Mouse (Mus musculus) hindbrain, embryonic 16.5 days (tissue): Measurements from ENCODE around the gene Iqcj. TPM values are rescaled to one million over a fixed set of nuclear protein-coding genes. Genes with fewer than 3 reads are reported as not detected.

Experiments
- ATAC-seq: fragments of 200-750 bp; cut with Nextera tagmentation; 2 replicates; pipeline ENCODE4 v1.8.0; 2017; ENCODE audit warnings: moderate TSS enrichment, moderate library complexity
- H3K27ac ChIP-seq: fragments of 300-500 bp; sonication (generic); 2 replicates; pipeline ENCODE4 v1.5.1; 2014; ENCODE audit warnings: low read depth, mild to moderate bottlenecking, control low read depth, low read length, moderate library complexity
- H3K27me3 ChIP-seq: fragments of 300-500 bp; sonication (generic); replicated peaks from 2 replicates; pipeline ENCODE4 v1.6.1; 2014; ENCODE audit warnings: low read length; ENCODE audit not compliant: control insufficient read depth, insufficient read depth
- H3K36me3 ChIP-seq: fragments of 300-500 bp; sonication (generic); 2 replicates; pipeline ENCODE4 v1.6.1; 2014; ENCODE audit warnings: mild to moderate bottlenecking, low read length, moderate library complexity, mixed read lengths; ENCODE audit not compliant: control insufficient read depth, insufficient read depth
- H3K4me1 ChIP-seq: fragments of 300-500 bp; sonication (generic); 2 replicates; pipeline ENCODE4 v1.6.1; 2014; ENCODE audit warnings: low read depth, low read length; ENCODE audit not compliant: control insufficient read depth, insufficient read depth
- H3K4me2 ChIP-seq: fragments of 300-500 bp; sonication (generic); 2 replicates; pipeline ENCODE4 v1.6.1; 2014; ENCODE audit warnings: mild to moderate bottlenecking, low read length, control low read depth, moderate library complexity
- H3K4me3 ChIP-seq: fragments of 300-500 bp; sonication (generic); 2 replicates; pipeline ENCODE4 v1.5.1; 2014; ENCODE audit warnings: mild to moderate bottlenecking, low read length, control low read depth, moderate library complexity
- H3K9ac ChIP-seq: fragments of 300-500 bp; sonication (generic); 2 replicates; pipeline ENCODE4 v1.6.1; 2014; ENCODE audit warnings: low read depth, mild to moderate bottlenecking, control low read depth, low read length, moderate library complexity
- H3K9me3 ChIP-seq: fragments of 300-500 bp; sonication (generic); 2 replicates; pipeline ENCODE4 v1.6.1; 2014; ENCODE audit warnings: mild to moderate bottlenecking, low read length, moderate library complexity; ENCODE audit not compliant: control insufficient read depth
- WGBS: fragments of 180-500 bp; shearing (Covaris S2); extraction: QIAGEN DNeasy Blood & Tissue Kit; methylation state at CpG from one replicate; pipeline ENCODE4 v1.1.7; 2014; 5-methylcytosine and 5-hydroxymethylcytosine counted together
- polyA plus RNA-seq: library from polyadenylated mRNA; unstranded; fragments of >200 nt; fragmentation: Nextera tagmentation; extraction: Ambion mirVana; gene quantifications from 2 replicates; pipeline ENCODE4 v1.2.1, GENCODE M21; 2015

Gene Iqcj
- 0.61 and 1.2 TPM in 2 replicates for polyA plus RNA-seq

DNA sequence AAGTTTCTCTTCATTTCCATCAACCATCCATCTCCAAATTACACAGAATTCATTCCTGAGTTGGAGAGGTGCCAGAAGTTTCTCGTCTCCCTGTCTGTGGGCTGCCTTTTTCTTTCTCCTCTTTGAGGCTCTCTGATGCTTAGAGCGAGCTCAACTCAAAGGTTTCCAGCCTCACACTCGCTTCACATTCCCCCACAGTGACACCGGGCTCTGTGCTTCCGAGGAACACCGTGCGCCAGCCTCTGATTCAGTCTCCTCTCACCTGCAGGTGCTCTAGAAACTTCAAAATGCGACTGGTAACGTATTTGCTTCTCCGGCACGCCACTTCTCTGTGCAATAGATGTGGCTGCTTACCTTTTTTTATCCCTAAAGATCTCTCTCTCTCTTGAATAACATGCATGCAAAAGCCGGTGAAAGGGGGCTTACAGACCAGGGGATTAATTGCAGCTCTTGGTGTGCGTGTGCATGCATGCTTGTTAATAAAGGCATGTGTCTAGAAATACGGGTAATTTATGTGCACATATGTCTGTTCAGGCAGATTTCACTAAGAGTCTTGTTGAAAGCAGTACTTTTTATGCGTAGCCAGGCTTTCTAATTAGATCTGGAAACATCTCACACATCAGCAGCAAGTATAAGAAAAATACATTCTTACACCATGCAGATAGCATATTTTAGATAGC is at the start of gene Iqcj, which contains the start of gene Iqschfp:
Gene Iqcj (plus strand): TSS at position 195 of the 680 bp plus-strand sequence.
Gene Iqschfp (plus strand): TSS at position 207 of the 680 bp plus-strand sequence.
- Histone ChIP-seq H3K27ac (peak within 1 kb of the TSS; percentile 71), H3K27me3 (no peaks in the 10 kb centered on the region), H3K9ac (peak within 1 kb of the TSS; percentile 65), H3K4me3 (peak within 1 kb of the TSS; percentile 41), H3K36me3 (no peaks in the 10 kb centered on the region), H3K9me3 (no peaks in the 10 kb centered on the region), H3K4me2 (peak within 1 kb of the TSS; percentile 62), H3K4me1 (peaks cover 11% of the 10 kb centered on the region; the same call in 1 of the 2 replicates)
- peak; percentile 70 for ATAC-seq
- WGBS: 33% methylated on average over 15 of the region's 15 CpGs

DNA sequence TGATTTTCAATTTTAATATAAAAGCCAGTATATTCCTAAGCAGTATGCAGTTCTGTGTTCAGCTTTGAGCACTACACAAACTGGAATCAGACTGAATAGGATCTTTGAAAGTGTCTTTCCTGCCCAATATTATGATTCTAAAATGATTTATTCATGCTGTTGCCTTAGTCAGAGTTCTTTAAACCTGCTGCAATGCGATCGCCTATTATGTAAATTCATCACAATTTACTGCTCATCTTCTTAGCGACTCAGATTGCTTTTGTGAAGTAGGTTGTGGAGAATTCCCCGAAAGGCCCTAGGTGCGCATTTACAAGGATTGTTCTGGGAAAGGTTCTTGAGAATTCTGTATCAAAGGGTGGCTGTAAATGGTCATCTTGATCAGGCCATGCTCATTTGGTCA is 39.6 kb upstream of the Iqcj start:
- ATAC-seq: no peak
- no peaks in the 10 kb centered on the region for H3K27me3 ChIP-seq
- no peaks in the 10 kb centered on the region for H3K36me3 ChIP-seq
- H3K27ac ChIP-seq: no peak overlapping the region
- H3K4me2 ChIP-seq: no peak overlapping the region
- no peak overlapping the region for H3K4me3 ChIP-seq
- no peak overlapping the region for H3K9ac ChIP-seq
- H3K4me1 ChIP-seq: no peaks in the 10 kb centered on the region
- no peaks in the 10 kb centered on the region for H3K9me3 ChIP-seq
- 72% methylated on average over 5 of the region's 5 CpGs for WGBS

DNA sequence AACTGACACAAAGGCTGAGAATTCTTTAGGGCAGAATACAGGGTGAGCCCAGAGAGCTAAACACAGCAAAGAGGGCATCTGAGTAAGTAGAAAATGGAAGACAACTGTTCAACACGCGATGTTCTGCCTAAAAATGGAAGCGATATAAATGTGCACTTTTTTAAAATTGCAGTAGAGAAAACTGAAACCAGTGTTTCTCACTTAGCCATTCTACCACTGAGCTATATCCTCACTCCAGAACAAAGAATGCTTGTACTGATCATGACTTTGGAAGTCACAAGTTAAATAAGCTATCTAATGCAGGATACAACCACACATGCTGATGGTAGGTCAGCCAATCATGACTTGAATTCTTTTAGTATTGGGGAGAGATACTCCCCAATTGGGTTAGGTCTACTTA is 30.5 kb upstream of the Iqcj start:
- no peaks in the 10 kb centered on the region for H3K9me3 ChIP-seq
- H3K27me3 ChIP-seq: no peaks in the 10 kb centered on the region
- no peak for ATAC-seq
- H3K4me1 ChIP-seq: no peaks in the 10 kb centered on the region
- no peak overlapping the region for H3K4me2 ChIP-seq
- H3K27ac ChIP-seq: no peak overlapping the region
- no peak overlapping the region for H3K9ac ChIP-seq
- no peaks in the 10 kb centered on the region for H3K36me3 ChIP-seq
- 92% methylated on average over 3 of the region's 3 CpGs for WGBS
- no peak overlapping the region for H3K4me3 ChIP-seq

DNA sequence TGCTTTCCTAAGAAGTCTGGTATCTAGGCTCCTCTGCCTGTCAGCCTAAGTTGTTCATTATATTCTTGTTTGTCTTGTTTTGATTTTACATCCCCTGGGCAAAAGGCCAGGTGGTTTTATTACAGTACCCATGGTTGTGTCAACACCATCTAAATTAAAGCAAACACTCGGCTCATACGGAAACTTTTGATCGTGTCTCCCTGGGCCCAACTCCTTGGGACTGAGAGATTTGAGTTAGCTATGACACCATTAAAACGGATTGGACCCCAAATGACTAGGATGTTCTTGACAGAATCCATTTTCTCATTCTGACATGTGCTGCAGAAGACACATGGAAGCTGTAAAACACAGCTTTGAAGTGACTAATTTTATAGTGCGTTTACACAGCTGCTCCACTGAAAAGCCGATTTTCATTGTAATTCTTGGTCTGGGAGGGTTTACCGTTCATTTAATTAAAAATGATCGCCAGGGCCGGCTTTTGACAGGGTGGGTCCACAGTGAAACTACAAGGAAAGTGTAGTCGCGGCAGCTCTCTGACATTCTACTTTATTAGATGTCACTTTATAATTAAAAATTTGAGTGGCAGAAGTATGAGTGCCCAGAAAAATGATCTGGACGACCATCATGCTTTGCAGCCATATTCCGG is 24.5 kb upstream of the Iqcj start:
- no peaks in the 10 kb centered on the region for H3K4me1 ChIP-seq
- H3K36me3 ChIP-seq: no peaks in the 10 kb centered on the region
- WGBS: 54% methylated on average over 13 of the region's 13 CpGs
- H3K4me2 ChIP-seq: no peak overlapping the region
- peak; percentile 50 for ATAC-seq
- no peaks in the 10 kb centered on the region for H3K27me3 ChIP-seq
- no peak overlapping the region for H3K9ac ChIP-seq
- no peak overlapping the region for H3K27ac ChIP-seq
- no peaks in the 10 kb centered on the region for H3K9me3 ChIP-seq
- H3K4me3 ChIP-seq: no peak overlapping the region

DNA sequence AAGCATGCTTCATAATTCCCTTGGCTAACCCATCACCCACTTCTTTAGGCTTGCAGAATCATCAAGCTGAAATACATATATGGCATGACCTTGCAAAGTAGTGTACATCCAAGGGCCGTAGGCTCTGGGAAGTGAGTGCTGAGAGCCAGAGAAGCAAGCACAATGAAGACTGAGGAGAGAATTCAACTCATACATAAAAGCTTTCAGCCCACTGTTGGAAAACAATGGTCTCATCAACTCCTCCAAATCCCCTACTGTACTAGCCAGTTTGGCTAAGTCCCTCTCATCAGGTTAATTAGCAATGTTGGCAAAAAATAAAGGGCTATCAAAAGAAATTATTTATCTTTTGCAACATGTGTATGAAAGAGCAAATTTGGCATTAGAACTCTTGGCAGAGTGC is 22.6 kb upstream of the Iqcj start:
- Histone ChIP-seq H3K4me2 (no peak overlapping the region), H3K27ac (no peak overlapping the region), H3K4me1 (no peaks in the 10 kb centered on the region), H3K9me3 (no peaks in the 10 kb centered on the region), H3K36me3 (no peaks in the 10 kb centered on the region), H3K9ac (no peak overlapping the region), H3K4me3 (no peak overlapping the region), H3K27me3 (no peaks in the 10 kb centered on the region)
- no peak for ATAC-seq
- WGBS: 77% methylated on average over 1 of the region's 1 CpGs

DNA sequence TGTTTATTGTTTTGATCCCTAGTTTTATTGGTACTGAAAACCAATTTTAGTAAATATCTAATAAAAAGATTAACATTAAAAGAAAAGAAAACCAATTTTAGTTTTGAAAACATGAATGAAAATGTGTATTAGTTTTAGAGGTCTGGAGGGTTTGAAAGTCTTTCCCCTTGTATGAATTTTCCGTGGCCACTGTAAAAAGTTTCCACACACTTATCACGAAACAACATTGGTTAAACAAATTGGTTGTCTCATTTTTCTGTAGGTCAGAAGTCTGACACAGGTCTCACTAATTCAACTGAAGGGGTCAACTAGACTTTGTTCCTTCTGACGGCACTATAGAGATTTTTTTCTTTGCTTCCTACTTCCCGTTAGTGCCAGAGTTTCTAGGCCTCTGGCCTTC is 14.8 kb upstream of the Iqcj start:
- ATAC-seq: no peak
- H3K4me1 ChIP-seq: no peaks in the 10 kb centered on the region
- H3K9me3 ChIP-seq: no peaks in the 10 kb centered on the region
- WGBS: 84% methylated on average over 4 of the region's 4 CpGs
- no peak overlapping the region for H3K27ac ChIP-seq
- no peaks in the 10 kb centered on the region for H3K27me3 ChIP-seq
- H3K9ac ChIP-seq: no peak overlapping the region
- H3K4me3 ChIP-seq: no peak overlapping the region
- no peaks in the 10 kb centered on the region for H3K36me3 ChIP-seq
- no peak overlapping the region for H3K4me2 ChIP-seq

DNA sequence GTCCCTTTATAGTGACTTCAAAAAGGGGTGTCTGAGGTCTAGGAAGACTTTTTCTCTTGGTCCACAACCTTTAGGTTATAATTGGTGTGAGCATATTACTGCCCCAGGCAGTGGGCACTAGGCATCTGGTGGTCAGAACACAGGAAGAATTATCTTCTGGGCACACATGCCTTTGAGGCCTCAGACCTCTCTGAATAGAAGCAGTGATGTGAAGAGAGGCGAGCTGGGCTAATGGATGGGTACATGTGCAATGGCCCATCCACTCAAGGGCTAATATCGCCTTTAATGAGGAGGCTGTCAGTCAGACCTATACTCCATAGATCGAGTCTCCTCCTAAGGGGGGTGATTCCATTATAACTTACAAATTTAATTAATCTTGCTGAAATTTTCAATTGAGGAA is 7.7 kb upstream of the Iqcj start:
- Histone ChIP-seq H3K4me2 (no peak overlapping the region), H3K4me1 (no peaks in the 10 kb centered on the region), H3K27ac (no peak overlapping the region), H3K9me3 (no peaks in the 10 kb centered on the region), H3K4me3 (no peak overlapping the region), H3K36me3 (no peaks in the 10 kb centered on the region), H3K27me3 (no peaks in the 10 kb centered on the region), H3K9ac (no peak overlapping the region)
- 41% methylated on average over 3 of the region's 3 CpGs for WGBS
- ATAC-seq: no peak

DNA sequence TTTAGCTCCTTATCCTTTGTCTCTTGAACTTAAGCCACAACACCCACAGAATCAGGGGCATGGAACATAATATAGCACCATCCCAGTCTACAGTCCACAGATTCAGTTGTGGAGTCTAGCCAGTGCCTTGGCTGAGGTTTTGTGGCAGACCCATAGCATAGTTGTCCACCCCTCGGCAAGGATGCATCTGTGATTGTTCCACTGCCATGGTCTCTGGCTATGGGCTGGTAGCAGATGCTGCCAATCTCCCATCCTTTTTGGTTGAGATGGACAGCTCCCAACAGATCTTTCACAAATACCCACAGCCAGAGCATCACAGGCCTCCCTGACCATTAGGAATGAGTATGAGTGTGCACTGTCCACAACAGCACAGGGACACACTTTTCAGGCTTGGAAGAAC is 5.8 kb upstream of the Iqcj start:
- no peak overlapping the region for H3K4me3 ChIP-seq
- no peak for ATAC-seq
- no peak overlapping the region for H3K27ac ChIP-seq
- H3K9ac ChIP-seq: no peak overlapping the region
- 64% methylated on average over 1 of the region's 1 CpGs for WGBS
- H3K9me3 ChIP-seq: no peaks in the 10 kb centered on the region
- no peak overlapping the region for H3K4me2 ChIP-seq
- no peaks in the 10 kb centered on the region for H3K36me3 ChIP-seq
- peaks cover under 1% of the 10 kb centered on the region; the same call in 1 of the 2 replicates for H3K4me1 ChIP-seq
- no peaks in the 10 kb centered on the region for H3K27me3 ChIP-seq

DNA sequence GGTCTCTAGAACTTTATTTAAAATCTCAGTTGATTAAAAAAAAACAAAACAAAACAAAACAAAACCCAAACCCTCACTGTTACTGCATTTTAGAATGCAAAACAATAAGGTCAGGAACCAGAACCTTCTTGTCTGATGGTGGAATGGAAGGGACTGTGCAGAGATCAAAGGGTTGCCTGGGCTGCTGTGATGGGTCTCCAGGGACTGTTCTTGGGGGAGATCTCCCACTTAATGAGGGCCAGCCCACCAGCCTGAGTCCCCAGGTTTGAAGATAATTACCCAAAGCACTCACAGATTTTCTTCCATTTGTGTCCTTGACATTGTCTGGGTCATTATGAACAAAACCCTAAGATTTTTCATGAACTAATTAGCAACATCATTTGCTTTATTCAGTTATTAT is 4.8 kb upstream of the Iqcj start:
- H3K9me3 ChIP-seq: no peaks in the 10 kb centered on the region
- no peak overlapping the region for H3K4me3 ChIP-seq
- no peak overlapping the region for H3K9ac ChIP-seq
- H3K27ac ChIP-seq: no peak overlapping the region
- no peaks in the 10 kb centered on the region for H3K27me3 ChIP-seq
- no peak for ATAC-seq
- H3K4me1 ChIP-seq: peaks cover 9% of the 10 kb centered on the region; the same call in 1 of the 2 replicates
- H3K4me2 ChIP-seq: no peak overlapping the region
- H3K36me3 ChIP-seq: no peaks in the 10 kb centered on the region
